Mouse (Mus musculus) lung, embryonic 15.5 days (tissue): ENCODE results near the gene Unc13d. TPM values are rescaled to one million over a fixed set of nuclear protein-coding genes. Genes with fewer than 3 reads are reported as not detected.

Source experiments
- ATAC-seq: fragments of 200-750 bp; cut with Nextera tagmentation; 2 replicates; pipeline ENCODE4 v1.8.0; 2017; ENCODE audit warnings: moderate number of reproducible peaks, borderline replicate concordance; ENCODE audit not compliant: low FRiP score, low TSS enrichment; ENCODE audit errors: extremely low read depth
- H3K27ac ChIP-seq: fragments of 300-500 bp; sonication (generic); 2 replicates; pipeline ENCODE4 v1.5.1; 2015; ENCODE audit warnings: moderate library complexity, mild to moderate bottlenecking, inconsistent platforms
- H3K27me3 ChIP-seq: fragments of 300-500 bp; sonication (generic); 2 replicates; pipeline ENCODE4 v1.6.1; 2015; ENCODE audit warnings: inconsistent platforms
- H3K36me3 ChIP-seq: fragments of 300-500 bp; sonication (generic); 2 replicates; pipeline ENCODE4 v1.6.1; 2015; ENCODE audit warnings: inconsistent platforms
- H3K4me1 ChIP-seq: fragments of 300-500 bp; sonication (generic); 2 replicates; pipeline ENCODE4 v1.6.1; 2015; ENCODE audit warnings: inconsistent platforms
- H3K4me2 ChIP-seq: fragments of 300-500 bp; sonication (generic); 2 replicates; pipeline ENCODE4 v1.6.1; 2015; ENCODE audit warnings: inconsistent platforms, mild to moderate bottlenecking, moderate library complexity
- H3K4me3 ChIP-seq: fragments of 300-500 bp; sonication (generic); 2 replicates; pipeline ENCODE4 v1.5.1; 2015; ENCODE audit warnings: mild to moderate bottlenecking, inconsistent platforms
- H3K9ac ChIP-seq: fragments of 300-500 bp; sonication (generic); 2 replicates; pipeline ENCODE4 v1.6.1; 2015; ENCODE audit warnings: inconsistent platforms
- H3K9me3 ChIP-seq: fragments of 300-500 bp; sonication (generic); 2 replicates; pipeline ENCODE4 v1.6.1; 2016; ENCODE audit warnings: inconsistent platforms
- WGBS: fragments of 180-500 bp; shearing (Covaris S2); methylation state at CpG from one replicate; pipeline ENCODE4 v1.1.7; 2015; 5-methylcytosine and 5-hydroxymethylcytosine counted together
- polyA plus RNA-seq: library from polyadenylated mRNA; unstranded; fragments of >200 nt; fragmentation: Nextera tagmentation; extraction: Ambion mirVana; gene quantifications from 2 replicates; pipeline ENCODE4 v1.2.1, GENCODE M21; 2015

Unc13d gene
- polyA plus RNA-seq, 1 experiment from 2014 or later: 6.4 TPM

DNA sequence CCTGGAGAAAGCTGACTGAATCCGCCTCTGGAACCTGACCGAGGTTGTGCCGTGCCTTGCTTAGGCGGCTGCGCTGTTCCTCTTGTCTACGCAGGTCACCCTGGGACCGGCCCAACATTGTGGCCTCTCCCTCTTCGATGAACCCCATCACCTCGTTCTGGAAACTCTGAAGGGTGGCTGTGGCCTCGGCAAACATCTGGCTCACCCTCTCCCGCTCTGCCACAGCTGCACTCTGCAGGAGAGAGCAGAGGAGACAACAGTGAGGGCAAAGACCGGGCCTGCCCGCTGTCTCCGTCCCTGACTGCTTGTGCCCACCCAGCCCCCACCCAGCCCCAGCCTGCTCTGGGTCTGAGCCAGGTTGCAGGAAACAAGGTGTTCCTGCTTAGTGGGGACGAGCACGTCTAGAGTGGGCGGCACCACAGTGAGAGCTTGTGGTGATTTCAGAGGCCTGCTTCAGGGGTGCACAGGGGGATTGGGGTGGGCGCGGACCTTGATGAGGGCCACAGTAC is 30.1 kb upstream of the Unc13d start:
- Histone ChIP-seq H3K36me3 (no peaks in the 10 kb centered on the region), H3K4me1 (peaks cover 73% of the 10 kb centered on the region), H3K4me2 (peak overlapping the region; percentile 82), H3K27me3 (peaks cover 47% of the 10 kb centered on the region), H3K9me3 (no peaks in the 10 kb centered on the region), H3K9ac (0 out of 2 replicates have a peak overlapping the region, but pooled peaks have one; percentile 16), H3K27ac (no peak overlapping the region), H3K4me3 (peak overlapping the region; percentile 55; the same call in 1 of the 2 replicates)
- ATAC-seq: no peak
- 32% methylated on average over 19 of the region's 19 CpGs for WGBS

GRCm38 (mm10) chr11:116106963-116107776 is 29.4 kb upstream of the Unc13d start:
- ATAC-seq: no peak
- peak overlapping the region; percentile 82; the same call in 1 of the 2 replicates for H3K4me2 ChIP-seq
- H3K36me3 ChIP-seq: no peaks in the 10 kb centered on the region
- H3K4me3 ChIP-seq: peak overlapping the region; percentile 55; the same call in 1 of the 2 replicates
- H3K9me3 ChIP-seq: no peaks in the 10 kb centered on the region
- peaks cover 79% of the 10 kb centered on the region for H3K4me1 ChIP-seq
- 44% methylated on average over 13 of the region's 14 CpGs for WGBS
- no peak overlapping the region for H3K27ac ChIP-seq
- H3K27me3 ChIP-seq: peaks cover 47% of the 10 kb centered on the region
- H3K9ac ChIP-seq: peak overlapping the region; percentile 16; the same call in 1 of the 2 replicates

- Histone ChIP-seq H3K4me2 (peak overlapping the region; percentile 41), H3K27ac (no peak overlapping the region), H3K4me3 (no peak overlapping the region; the same call in 1 of the 2 replicates), H3K4me1 (peaks cover 87% of the 10 kb centered on the region), H3K9me3 (no peaks in the 10 kb centered on the region), H3K27me3 (peaks cover 47% of the 10 kb centered on the region), H3K36me3 (no peaks in the 10 kb centered on the region), H3K9ac (no peak overlapping the region)
- 27% methylated on average over 32 of the region's 32 CpGs for WGBS
- ATAC-seq: no peak
These were observed 28.6 kb upstream of the Unc13d start for GRCm38 (mm10) chr11:116106154-116106962.

- Histone ChIP-seq H3K36me3 (no peaks in the 10 kb centered on the region), H3K27me3 (peaks cover 38% of the 10 kb centered on the region), H3K4me3 (no peak overlapping the region), H3K9me3 (no peaks in the 10 kb centered on the region), H3K27ac (no peak overlapping the region), H3K4me2 (no peak overlapping the region), H3K9ac (no peak overlapping the region), H3K4me1 (peaks cover 91% of the 10 kb centered on the region)
- ATAC-seq: no peak
- WGBS: 95% methylated on average over 2 of the region's 2 CpGs
These were observed 27.3 kb upstream of the Unc13d start for GRCm38 (mm10) chr11:116105065-116105464.

GRCm38 (mm10) chr11:116104006-116104646 is 26.4 kb upstream of the Unc13d start:
- WGBS: 33% methylated on average over 14 of the region's 14 CpGs
- H3K4me1 ChIP-seq: peaks cover 85% of the 10 kb centered on the region
- no peaks in the 10 kb centered on the region for H3K9me3 ChIP-seq
- H3K4me3 ChIP-seq: no peak overlapping the region
- no peak overlapping the region for H3K9ac ChIP-seq
- no peaks in the 10 kb centered on the region for H3K36me3 ChIP-seq
- peaks cover 29% of the 10 kb centered on the region for H3K27me3 ChIP-seq
- peak; percentile 70 for ATAC-seq
- peak overlapping the region; percentile 91 for H3K27ac ChIP-seq
- peak overlapping the region; percentile 17 for H3K4me2 ChIP-seq

DNA sequence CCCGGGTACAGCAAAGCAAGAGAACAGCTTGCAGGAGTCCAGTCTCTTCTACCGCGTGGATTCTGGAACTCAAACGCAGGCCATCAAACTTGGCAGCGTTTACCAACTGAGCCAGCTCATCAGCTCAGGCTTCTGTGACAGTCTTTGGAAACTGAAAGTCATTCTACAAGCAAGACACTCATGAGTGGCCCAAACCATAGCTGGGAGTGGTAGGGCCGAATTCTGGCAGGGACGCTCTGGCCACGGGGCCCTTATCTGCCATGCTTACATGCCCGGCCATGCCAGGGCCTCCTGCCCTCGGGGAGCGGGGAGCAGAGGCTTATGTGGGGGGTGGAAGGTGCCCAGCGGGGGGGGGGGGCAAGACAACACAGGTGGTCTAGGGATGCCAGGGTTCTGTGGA is 25.8 kb upstream of the Unc13d start:
- Histone ChIP-seq H3K9ac (no peak overlapping the region), H3K27me3 (peaks cover 23% of the 10 kb centered on the region), H3K27ac (peak overlapping the region; percentile 91), H3K4me3 (no peak overlapping the region), H3K9me3 (no peaks in the 10 kb centered on the region), H3K36me3 (no peaks in the 10 kb centered on the region), H3K4me2 (peak overlapping the region; percentile 17), H3K4me1 (peaks cover 84% of the 10 kb centered on the region)
- ATAC-seq: no peak
- 56% methylated on average over 11 of the region's 12 CpGs for WGBS

- H3K4me1 ChIP-seq: peaks cover 73% of the 10 kb centered on the region
- H3K9me3 ChIP-seq: no peaks in the 10 kb centered on the region
- peaks cover 12% of the 10 kb centered on the region for H3K27me3 ChIP-seq
- 38% methylated on average over 3 of the region's 4 CpGs for WGBS
- no peaks in the 10 kb centered on the region for H3K36me3 ChIP-seq
- peak overlapping the region; percentile 8; the same call in 1 of the 2 replicates for H3K9ac ChIP-seq
- H3K4me2 ChIP-seq: 0 out of 2 replicates have a peak overlapping the region, but pooled peaks have one; percentile 6
- peak overlapping the region; percentile 91 for H3K27ac ChIP-seq
- ATAC-seq: no peak
- H3K4me3 ChIP-seq: no peak overlapping the region
These were observed 24.7 kb upstream of the Unc13d start for GRCm38 (mm10) chr11:116102472-116102871.

- Histone ChIP-seq H3K4me2 (0 out of 2 replicates have a peak overlapping the region, but pooled peaks have one; percentile 6), H3K4me3 (no peak overlapping the region), H3K4me1 (peaks cover 68% of the 10 kb centered on the region), H3K27me3 (peaks cover 7% of the 10 kb centered on the region), H3K27ac (peak overlapping the region; percentile 91), H3K9me3 (no peaks in the 10 kb centered on the region), H3K9ac (peak overlapping the region; percentile 8; the same call in 1 of the 2 replicates), H3K36me3 (no peaks in the 10 kb centered on the region)
- peak; percentile 67 for ATAC-seq
- WGBS: 27% methylated on average over 11 of the region's 11 CpGs
These were observed 24.2 kb upstream of the Unc13d start for GRCm38 (mm10) chr11:116101931-116102381.

GRCm38 (mm10) chr11:116100839-116101238 is 23.1 kb upstream of the Unc13d start:
- no peak overlapping the region for H3K4me3 ChIP-seq
- H3K27me3 ChIP-seq: no peaks in the 10 kb centered on the region; the same call in 1 of the 2 replicates
- no peak overlapping the region for H3K4me2 ChIP-seq
- peaks cover 57% of the 10 kb centered on the region for H3K4me1 ChIP-seq
- H3K9me3 ChIP-seq: no peaks in the 10 kb centered on the region
- 82% methylated on average over 7 of the region's 7 CpGs for WGBS
- no peaks in the 10 kb centered on the region for H3K36me3 ChIP-seq
- peak overlapping the region; percentile 91 for H3K27ac ChIP-seq
- H3K9ac ChIP-seq: no peak overlapping the region
- ATAC-seq: no peak

GRCm38 (mm10) chr11:116100385-116100784 is 22.6 kb upstream of the Unc13d start:
- Histone ChIP-seq H3K36me3 (no peaks in the 10 kb centered on the region), H3K4me3 (no peak overlapping the region), H3K27me3 (no peaks in the 10 kb centered on the region; the same call in 1 of the 2 replicates), H3K9ac (no peak overlapping the region), H3K4me1 (peaks cover 55% of the 10 kb centered on the region), H3K9me3 (no peaks in the 10 kb centered on the region), H3K27ac (peak overlapping the region; percentile 91), H3K4me2 (no peak overlapping the region)
- ATAC-seq: no peak
- 60% methylated on average over 6 of the region's 6 CpGs for WGBS

DNA sequence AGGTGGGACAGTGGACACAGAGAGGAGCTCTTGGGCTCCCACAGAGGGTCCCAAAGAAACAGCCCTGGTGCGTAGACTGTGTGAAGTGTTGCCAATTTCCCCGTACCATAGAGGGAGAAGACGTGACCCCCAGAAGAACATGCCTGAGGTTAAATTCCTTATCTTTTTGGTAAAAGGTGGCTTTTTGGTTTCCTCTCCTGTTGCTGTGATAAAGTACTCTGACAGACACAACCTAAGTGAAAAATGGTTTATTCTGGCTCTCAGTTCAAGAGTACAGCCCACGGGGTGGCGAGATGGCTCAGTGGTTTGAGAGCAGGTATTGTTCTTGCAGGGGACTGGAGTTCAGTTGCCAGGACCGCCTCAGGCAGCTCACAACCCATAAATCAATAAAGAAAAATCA is 21.7 kb upstream of the Unc13d start:
- ATAC-seq: no peak
- no peak overlapping the region for H3K9ac ChIP-seq
- WGBS: 82% methylated on average over 6 of the region's 6 CpGs
- no peak overlapping the region for H3K4me2 ChIP-seq
- H3K4me3 ChIP-seq: no peak overlapping the region
- peaks cover 49% of the 10 kb centered on the region for H3K4me1 ChIP-seq
- no peak overlapping the region for H3K27ac ChIP-seq
- H3K36me3 ChIP-seq: no peaks in the 10 kb centered on the region
- no peaks in the 10 kb centered on the region for H3K9me3 ChIP-seq
- H3K27me3 ChIP-seq: no peaks in the 10 kb centered on the region
